Mouse (Mus musculus): ENCODE data around the gene D430041D05Rik. TPM values are rescaled to one million over a fixed set of nuclear protein-coding genes. Genes with fewer than 3 reads are reported as not detected.

The D430041D05Rik gene
- polyA plus RNA-seq, 1 experiment: 0.03 TPM

GRCm38 (mm10) chr2:104163978-104164487, 246.8 kb downstream of the D430041D05Rik start:
- Histone ChIP-seq H3K4me3 (replicated peaks) (no peak overlapping the region), H3K36me3 (replicated peaks; ENCODE audit: low read length) (no peaks in the 10 kb centered on the region), H3K27me3 (replicated peaks) (peaks cover 30% of the 10 kb centered on the region), H3K4me1 (no peaks in the 10 kb centered on the region), H3K9me3 (no peaks in the 10 kb centered on the region)
- no peak for TF ChIP-seq FLI1 (IDR thresholded peaks at IDR 0.05; ENCODE audit: low read length)
- no peak for TF ChIP-seq GATA1 (IDR thresholded peaks at IDR 0.05; ENCODE audit: borderline replicate concordance, low read length)

- TF ChIP-seq FLI1 (IDR thresholded peaks at IDR 0.05; ENCODE audit: low read length): no peak
- no peak for TF ChIP-seq GATA1 (IDR thresholded peaks at IDR 0.05; ENCODE audit: borderline replicate concordance, low read length)
- Histone ChIP-seq H3K4me3 (replicated peaks) (no peak overlapping the region), H3K27me3 (replicated peaks) (peaks cover 28% of the 10 kb centered on the region)
These were observed 247.4 kb downstream of the D430041D05Rik start for GRCm38 (mm10) chr2:104163418-104163817.

GRCm38 (mm10) chr2:104157831-104158230, 253.0 kb downstream of the D430041D05Rik start:
- Histone ChIP-seq H3K4me3 (replicated peaks) (no peak overlapping the region), H3K36me3 (replicated peaks; ENCODE audit: low read length) (no peaks in the 10 kb centered on the region), H3K4me1 (no peaks in the 10 kb centered on the region), H3K27me3 (replicated peaks) (peaks cover 45% of the 10 kb centered on the region), H3K9me3 (no peaks in the 10 kb centered on the region)
- TF ChIP-seq FLI1 (IDR thresholded peaks at IDR 0.05; ENCODE audit: low read length) (no peak), GATA1 (IDR thresholded peaks at IDR 0.05; ENCODE audit: borderline replicate concordance, low read length) (no peak)

More at GRCm38 (mm10) chr2:104163418-104163817, 247.4 kb downstream of the D430041D05Rik start:
- Histone ChIP-seq H3K9me3 (no peaks in the 10 kb centered on the region), H3K36me3 (replicated peaks; ENCODE audit: low read length) (no peaks in the 10 kb centered on the region), H3K4me1 (no peaks in the 10 kb centered on the region)

GRCm38 (mm10) chr2:104153876-104154275, 256.9 kb downstream of the D430041D05Rik start:
- Histone ChIP-seq H3K9me3 (no peaks in the 10 kb centered on the region), H3K4me3 (replicated peaks) (no peak overlapping the region), H3K27me3 (replicated peaks) (peaks cover 57% of the 10 kb centered on the region), H3K4me1 (peaks cover 11% of the 10 kb centered on the region), H3K36me3 (replicated peaks; ENCODE audit: low read length) (no peaks in the 10 kb centered on the region)
- TF ChIP-seq FLI1 (IDR thresholded peaks at IDR 0.05; ENCODE audit: low read length): no peak
- TF ChIP-seq GATA1 (IDR thresholded peaks at IDR 0.05; ENCODE audit: borderline replicate concordance, low read length): no peak

GRCm38 (mm10) chr2:104153345-104153744, 257.5 kb downstream of the D430041D05Rik start:
- Histone ChIP-seq H3K4me3 (replicated peaks) (no peak overlapping the region), H3K27me3 (replicated peaks) (peaks cover 63% of the 10 kb centered on the region), H3K4me1 (peaks cover 11% of the 10 kb centered on the region), H3K36me3 (replicated peaks; ENCODE audit: low read length) (no peaks in the 10 kb centered on the region), H3K9me3 (no peaks in the 10 kb centered on the region)
- TF ChIP-seq GATA1 (IDR thresholded peaks at IDR 0.05; ENCODE audit: borderline replicate concordance, low read length): no peak
- no peak for TF ChIP-seq FLI1 (IDR thresholded peaks at IDR 0.05; ENCODE audit: low read length)

- H3K9me3 ChIP-seq: peaks cover 5% of the 10 kb centered on the region; the same call in 1 of the 2 replicates
- H3K36me3 ChIP-seq (replicated peaks; ENCODE audit: low read length): no peaks in the 10 kb centered on the region
- no peak overlapping the region for H3K4me3 ChIP-seq (replicated peaks)
- H3K27me3 ChIP-seq (replicated peaks): peaks cover 52% of the 10 kb centered on the region
- TF ChIP-seq GATA1 (IDR thresholded peaks at IDR 0.05; ENCODE audit: borderline replicate concordance, low read length) (no peak), FLI1 (IDR thresholded peaks at IDR 0.05; ENCODE audit: low read length) (no peak)
- H3K4me1 ChIP-seq: peaks cover 15% of the 10 kb centered on the region
These were observed 260.0 kb downstream of the D430041D05Rik start for GRCm38 (mm10) chr2:104150608-104151397.

- H3K4me1 ChIP-seq: peaks cover 19% of the 10 kb centered on the region
These were observed 262.8 kb downstream of the D430041D05Rik start for GRCm38 (mm10) chr2:104147910-104148561.

GRCm38 (mm10) chr2:104145983-104146382, 264.8 kb downstream of the D430041D05Rik start:
- peaks cover 16% of the 10 kb centered on the region for H3K9me3 ChIP-seq
- H3K4me3 ChIP-seq (replicated peaks): peak overlapping the region; percentile 70
- H3K36me3 ChIP-seq (replicated peaks; ENCODE audit: low read length): no peaks in the 10 kb centered on the region
- TF ChIP-seq FLI1 (IDR thresholded peaks at IDR 0.05; ENCODE audit: low read length): no peak
- no peak for TF ChIP-seq GATA1 (IDR thresholded peaks at IDR 0.05; ENCODE audit: borderline replicate concordance, low read length)
- peaks cover 40% of the 10 kb centered on the region for H3K27me3 ChIP-seq (replicated peaks)
- H3K4me1 ChIP-seq: peaks cover 14% of the 10 kb centered on the region

More at GRCm38 (mm10) chr2:104147910-104148561, 262.8 kb downstream of the D430041D05Rik start:
- no peaks in the 10 kb centered on the region for H3K36me3 ChIP-seq (replicated peaks; ENCODE audit: low read length)
- H3K4me3 ChIP-seq (replicated peaks): no peak overlapping the region
- TF ChIP-seq GATA1 (IDR thresholded peaks at IDR 0.05; ENCODE audit: borderline replicate concordance, low read length) (no peak), FLI1 (IDR thresholded peaks at IDR 0.05; ENCODE audit: low read length) (no peak)
- H3K9me3 ChIP-seq: peaks cover 16% of the 10 kb centered on the region
- peaks cover 38% of the 10 kb centered on the region for H3K27me3 ChIP-seq (replicated peaks)

GRCm38 (mm10) chr2:104144004-104144403, 266.8 kb downstream of the D430041D05Rik start:
- Histone ChIP-seq H3K4me3 (replicated peaks) (no peak overlapping the region), H3K36me3 (replicated peaks; ENCODE audit: low read length) (no peaks in the 10 kb centered on the region), H3K4me1 (peaks cover 8% of the 10 kb centered on the region), H3K9me3 (peaks cover 18% of the 10 kb centered on the region), H3K27me3 (replicated peaks) (peaks cover 32% of the 10 kb centered on the region)
- TF ChIP-seq FLI1 (IDR thresholded peaks at IDR 0.05; ENCODE audit: low read length) (no peak), GATA1 (IDR thresholded peaks at IDR 0.05; ENCODE audit: borderline replicate concordance, low read length) (no peak)
